Mouse (Mus musculus): ENCODE measurements around the gene Ubac1. TPM values are rescaled to one million over a fixed set of nuclear protein-coding genes. Genes with fewer than 3 reads are reported as not detected.

Ubac1 gene
- 10 to 100 TPM; 18.7 to 36.4 TPM for total RNA-seq (2023)

GRCm38 (mm10) chr2:26021561-26022257 is at the start of gene Ubac1:
Ubac1 (minus strand) TSS chr2:26021747.

GRCm38 (mm10) chr2:25983159-25983907 is 38.2 kb downstream of the Ubac1 start, which contains the start of gene Camsap1:
Camsap1 (minus strand) TSS chr2:25983282.

Other genes with a start within 250 kb of the Ubac1 start
- not detected for gene Lcn11, start 244.7 kb downstream of the Ubac1 start, total RNA-seq (2023)
- not detected for gene Gm13539, start 239.5 kb downstream of the Ubac1 start, total RNA-seq (2023)
- not detected for gene Glt6d1, start 205.9 kb downstream of the Ubac1 start, total RNA-seq (2023)
- not detected for gene Lcn9, start 198.6 kb downstream of the Ubac1 start, total RNA-seq (2023)
- not detected for gene Sohlh1, start 174.5 kb downstream of the Ubac1 start, total RNA-seq (2023)
- gene Kcnt1, start 158.0 kb downstream of the Ubac1 start, total RNA-seq (2023), result not detected
- gene Camsap1, start 38.5 kb downstream of the Ubac1 start, total RNA-seq (2023), result 10 to 100 TPM in 1 of 2 experiments, 1 to 10 TPM in 1; 7.9 to 15.9 TPM
- 1 to 10 TPM; 1.8 to 4.0 TPM for gene Nacc2, start 101.5 kb upstream of the Ubac1 start, total RNA-seq (2023)
- not detected for gene Lhx3, start 186.5 kb upstream of the Ubac1 start, total RNA-seq (2023)
- gene Qsox2, start 215.8 kb upstream of the Ubac1 start, total RNA-seq (2023), result 1 to 10 TPM; 3.4 to 4.1 TPM

Measured in neutrophil, adult 59 days (primary cell).